Mouse (Mus musculus): ENCODE measurements at regions not wholly inside any gene's neighbourhood (a gene's known extent, or its start where the extent isn't known, plus 50 kb on each side); places are given as distances from the start of the nearest gene placed in this dataset.

GRCm38 (mm10) chr9:30175376-30175775, 212.4 kb upstream of the Ntm start:
- no peak overlapping the region for H3K4me3 ChIP-seq (ENCODE audit: control insufficient read depth in 1 of 2, insufficient read depth in 1 of 2, low read depth in 1 of 2, low read length in 2 of 2)
- no peak overlapping the region for H3K9ac ChIP-seq (ENCODE audit: low read length)
- H3K36me3 ChIP-seq (ENCODE audit: control insufficient read depth, insufficient read depth, low read length), result no peaks in the 10 kb centered on the region
- 57% methylated on average over 3 of the region's 3 CpGs for WGBS
- no peaks in the 10 kb centered on the region for H3K27me3 ChIP-seq (ENCODE audit: control insufficient read depth, insufficient read depth, low read length)
- H3K4me1 ChIP-seq (ENCODE audit: control insufficient read depth in 2 of 2, insufficient read depth in 2 of 2, low read length in 2 of 2), result no peaks in the 10 kb centered on the region
- H3K9me3 ChIP-seq (ENCODE audit: control insufficient read depth, low read length), result no peaks in the 10 kb centered on the region
- H3K4me2 ChIP-seq (ENCODE audit: low read length), result no peak overlapping the region
- H3K27ac ChIP-seq (replicated peaks in 1 of 2; ENCODE audit: control insufficient read depth in 1 of 2, insufficient read depth in 1 of 2, low read depth in 2 of 2, low read length in 2 of 2), result no peak overlapping the region
- no peak for ATAC-seq (ENCODE audit: insufficient number of reproducible peaks, insufficient read depth, low FRiP score, low read depth)

GRCm38 (mm10) chr9:30183409-30183808, 220.5 kb upstream of the Ntm start:
- H3K9me3 ChIP-seq (ENCODE audit: control insufficient read depth, low read length), result no peaks in the 10 kb centered on the region
- H3K27ac ChIP-seq (replicated peaks in 1 of 2; ENCODE audit: control insufficient read depth in 1 of 2, insufficient read depth in 1 of 2, low read depth in 2 of 2, low read length in 2 of 2), result no peak overlapping the region
- no peak for ATAC-seq (ENCODE audit: insufficient number of reproducible peaks, insufficient read depth, low FRiP score, low read depth)
- no peak overlapping the region for H3K9ac ChIP-seq (ENCODE audit: low read length)
- 77% methylated on average over 11 of the region's 11 CpGs for WGBS
- H3K4me3 ChIP-seq (ENCODE audit: control insufficient read depth in 1 of 2, insufficient read depth in 1 of 2, low read depth in 1 of 2, low read length in 2 of 2), result no peak overlapping the region
- no peaks in the 10 kb centered on the region for H3K36me3 ChIP-seq (ENCODE audit: control insufficient read depth, insufficient read depth, low read length)
- no peak overlapping the region for H3K4me2 ChIP-seq (ENCODE audit: low read length)
- H3K27me3 ChIP-seq (ENCODE audit: control insufficient read depth, insufficient read depth, low read length), result no peaks in the 10 kb centered on the region
- no peaks in the 10 kb centered on the region for H3K4me1 ChIP-seq (ENCODE audit: control insufficient read depth in 2 of 2, insufficient read depth in 2 of 2, low read length in 2 of 2)

- ATAC-seq (ENCODE audit: insufficient number of reproducible peaks, insufficient read depth, low FRiP score, low read depth), result no peak
- no peaks in the 10 kb centered on the region for H3K36me3 ChIP-seq (ENCODE audit: control insufficient read depth, insufficient read depth, low read length)
- no peak overlapping the region for H3K4me2 ChIP-seq (ENCODE audit: low read length)
- WGBS, result 84% methylated on average over 10 of the region's 10 CpGs
- no peaks in the 10 kb centered on the region for H3K27me3 ChIP-seq (ENCODE audit: control insufficient read depth, insufficient read depth, low read length)
- no peaks in the 10 kb centered on the region for H3K4me1 ChIP-seq (ENCODE audit: control insufficient read depth in 2 of 2, insufficient read depth in 2 of 2, low read length in 2 of 2)
- H3K9ac ChIP-seq (ENCODE audit: low read length), result no peak overlapping the region
- no peaks in the 10 kb centered on the region for H3K9me3 ChIP-seq (ENCODE audit: control insufficient read depth, low read length)
- no peak overlapping the region for H3K4me3 ChIP-seq (ENCODE audit: control insufficient read depth in 1 of 2, insufficient read depth in 1 of 2, low read depth in 1 of 2, low read length in 2 of 2)
- H3K27ac ChIP-seq (replicated peaks in 1 of 2; ENCODE audit: control insufficient read depth in 1 of 2, insufficient read depth in 1 of 2, low read depth in 2 of 2, low read length in 2 of 2), result no peak overlapping the region
Observed at GRCm38 (mm10) chr9:30184996-30185763, 222.2 kb upstream of the Ntm start.

GRCm38 (mm10) chr9:30186261-30186660, 223.3 kb upstream of the Ntm start:
- H3K27me3 ChIP-seq (ENCODE audit: control insufficient read depth, insufficient read depth, low read length), result no peaks in the 10 kb centered on the region

GRCm38 (mm10) chr9:30190078-30190477, 227.1 kb upstream of the Ntm start:
- no peaks in the 10 kb centered on the region for H3K4me1 ChIP-seq (ENCODE audit: control insufficient read depth in 2 of 2, insufficient read depth in 2 of 2, low read length in 2 of 2)
- no peak overlapping the region for H3K27ac ChIP-seq (replicated peaks in 1 of 2; ENCODE audit: control insufficient read depth in 1 of 2, insufficient read depth in 1 of 2, low read depth in 2 of 2, low read length in 2 of 2)
- H3K36me3 ChIP-seq (ENCODE audit: control insufficient read depth, insufficient read depth, low read length), result no peaks in the 10 kb centered on the region
- H3K9ac ChIP-seq (ENCODE audit: low read length), result no peak overlapping the region
- no peaks in the 10 kb centered on the region for H3K9me3 ChIP-seq (ENCODE audit: control insufficient read depth, low read length)
- no peak overlapping the region for H3K4me2 ChIP-seq (ENCODE audit: low read length)
- no peaks in the 10 kb centered on the region for H3K27me3 ChIP-seq (ENCODE audit: control insufficient read depth, insufficient read depth, low read length)
- WGBS, result 92% methylated on average over 5 of the region's 5 CpGs
- no peak overlapping the region for H3K4me3 ChIP-seq (ENCODE audit: control insufficient read depth in 1 of 2, insufficient read depth in 1 of 2, low read depth in 1 of 2, low read length in 2 of 2)
- ATAC-seq (ENCODE audit: insufficient number of reproducible peaks, insufficient read depth, low FRiP score, low read depth), result no peak

More at GRCm38 (mm10) chr9:30186261-30186660, 223.3 kb upstream of the Ntm start:
- ATAC-seq (ENCODE audit: insufficient number of reproducible peaks, insufficient read depth, low FRiP score, low read depth), result no peak
- WGBS, result 81% methylated on average over 2 of the region's 2 CpGs
- no peak overlapping the region for H3K4me3 ChIP-seq (ENCODE audit: control insufficient read depth in 1 of 2, insufficient read depth in 1 of 2, low read depth in 1 of 2, low read length in 2 of 2)
- H3K27ac ChIP-seq (replicated peaks in 1 of 2; ENCODE audit: control insufficient read depth in 1 of 2, insufficient read depth in 1 of 2, low read depth in 2 of 2, low read length in 2 of 2), result no peak overlapping the region
- H3K4me2 ChIP-seq (ENCODE audit: low read length), result no peak overlapping the region
- H3K9ac ChIP-seq (ENCODE audit: low read length), result no peak overlapping the region
- H3K9me3 ChIP-seq (ENCODE audit: control insufficient read depth, low read length), result no peaks in the 10 kb centered on the region
- no peaks in the 10 kb centered on the region for H3K36me3 ChIP-seq (ENCODE audit: control insufficient read depth, insufficient read depth, low read length)
- H3K4me1 ChIP-seq (ENCODE audit: control insufficient read depth in 2 of 2, insufficient read depth in 2 of 2, low read length in 2 of 2), result no peaks in the 10 kb centered on the region

GRCm38 (mm10) chr9:30191119-30191518, 228.2 kb upstream of the Ntm start:
- Histone ChIP-seq H3K4me1 (ENCODE audit: control insufficient read depth in 2 of 2, insufficient read depth in 2 of 2, low read length in 2 of 2) (no peaks in the 10 kb centered on the region), H3K4me2 (ENCODE audit: low read length) (no peak overlapping the region), H3K27me3 (ENCODE audit: control insufficient read depth, insufficient read depth, low read length) (no peaks in the 10 kb centered on the region), H3K9ac (ENCODE audit: low read length) (no peak overlapping the region), H3K27ac (replicated peaks in 1 of 2; ENCODE audit: control insufficient read depth in 1 of 2, insufficient read depth in 1 of 2, low read depth in 2 of 2, low read length in 2 of 2) (no peak overlapping the region), H3K36me3 (ENCODE audit: control insufficient read depth, insufficient read depth, low read length) (no peaks in the 10 kb centered on the region), H3K9me3 (ENCODE audit: control insufficient read depth, low read length) (no peaks in the 10 kb centered on the region), H3K4me3 (ENCODE audit: control insufficient read depth in 1 of 2, insufficient read depth in 1 of 2, low read depth in 1 of 2, low read length in 2 of 2) (no peak overlapping the region)
- ATAC-seq (ENCODE audit: insufficient number of reproducible peaks, insufficient read depth, low FRiP score, low read depth), result no peak

- no peaks in the 10 kb centered on the region for H3K27me3 ChIP-seq (ENCODE audit: control insufficient read depth, insufficient read depth, low read length)
- H3K9me3 ChIP-seq (ENCODE audit: control insufficient read depth, low read length), result no peaks in the 10 kb centered on the region
- no peak overlapping the region for H3K4me2 ChIP-seq (ENCODE audit: low read length)
- H3K9ac ChIP-seq (ENCODE audit: low read length), result no peak overlapping the region
- no peak for ATAC-seq (ENCODE audit: insufficient number of reproducible peaks, insufficient read depth, low FRiP score, low read depth)
- no peaks in the 10 kb centered on the region for H3K4me1 ChIP-seq (ENCODE audit: control insufficient read depth in 2 of 2, insufficient read depth in 2 of 2, low read length in 2 of 2)
- no peak overlapping the region for H3K27ac ChIP-seq (replicated peaks in 1 of 2; ENCODE audit: control insufficient read depth in 1 of 2, insufficient read depth in 1 of 2, low read depth in 2 of 2, low read length in 2 of 2)
- H3K4me3 ChIP-seq (ENCODE audit: control insufficient read depth in 1 of 2, insufficient read depth in 1 of 2, low read depth in 1 of 2, low read length in 2 of 2), result no peak overlapping the region
- H3K36me3 ChIP-seq (ENCODE audit: control insufficient read depth, insufficient read depth, low read length), result no peaks in the 10 kb centered on the region
Observed at GRCm38 (mm10) chr9:30191902-30192301, 229.0 kb upstream of the Ntm start.

GRCm38 (mm10) chr9:30194866-30195265, 231.9 kb upstream of the Ntm start:
- H3K27ac ChIP-seq (replicated peaks in 1 of 2; ENCODE audit: control insufficient read depth in 1 of 2, insufficient read depth in 1 of 2, low read depth in 2 of 2, low read length in 2 of 2), result no peak overlapping the region
- ATAC-seq (ENCODE audit: insufficient number of reproducible peaks, insufficient read depth, low FRiP score, low read depth), result no peak
- H3K36me3 ChIP-seq (ENCODE audit: control insufficient read depth, insufficient read depth, low read length), result no peaks in the 10 kb centered on the region
- H3K9me3 ChIP-seq (ENCODE audit: control insufficient read depth, low read length), result no peaks in the 10 kb centered on the region
- no peak overlapping the region for H3K4me3 ChIP-seq (ENCODE audit: control insufficient read depth in 1 of 2, insufficient read depth in 1 of 2, low read depth in 1 of 2, low read length in 2 of 2)
- WGBS, result 79% methylated on average over 3 of the region's 3 CpGs
- no peaks in the 10 kb centered on the region for H3K27me3 ChIP-seq (ENCODE audit: control insufficient read depth, insufficient read depth, low read length)
- H3K9ac ChIP-seq (ENCODE audit: low read length), result no peak overlapping the region
- H3K4me1 ChIP-seq (ENCODE audit: control insufficient read depth in 2 of 2, insufficient read depth in 2 of 2, low read length in 2 of 2), result no peaks in the 10 kb centered on the region
- H3K4me2 ChIP-seq (ENCODE audit: low read length), result no peak overlapping the region

Data from heart, embryonic 14.5 days (tissue).